Mouse (Mus musculus): ENCODE data around the gene Gm11273. TPM values are rescaled to one million over a fixed set of nuclear protein-coding genes. Genes with fewer than 3 reads are reported as not detected.

Gm11273 gene
- total RNA-seq, 2 experiments from 2014 or later = 180 to 200 TPM

Other genes starting within 250 kb of the Gm11273 start
- gene Gpx5, start 208.7 kb downstream of the Gm11273 start, total RNA-seq (2021) = not detected
- under 1 TPM in 1 of 2 experiments, not detected in 1; 0.27 TPM for gene Gpx6, start 189.3 kb downstream of the Gm11273 start, total RNA-seq (2021)
- gene Olfr1367, start 154.5 kb downstream of the Gm11273 start, total RNA-seq (2021) = not detected
- gene Zscan12, start 138.6 kb downstream of the Gm11273 start, total RNA-seq (2021) = 1 to 10 TPM; 7.7 to 9.5 TPM
- 10 to 100 TPM; 47.8 to 61.0 TPM for gene Zkscan3, start 98.7 kb downstream of the Gm11273 start, total RNA-seq (2021)
- gene Pgbd1, start 60.4 kb downstream of the Gm11273 start, total RNA-seq (2021) = under 1 TPM; 0.48 to 0.54 TPM
- 10 to 100 TPM; 28.9 to 37.3 TPM for gene Zscan26, start 47.7 kb downstream of the Gm11273 start, total RNA-seq (2021)
- 1 to 10 TPM; 1.1 to 1.4 TPM for gene Nkapl, start 32.9 kb downstream of the Gm11273 start, total RNA-seq (2021)
- 1 to 10 TPM; 2.4 to 3.4 TPM for gene Zkscan4, start 22.5 kb downstream of the Gm11273 start, total RNA-seq (2021)
- gene Gm10065, start 22.0 kb downstream of the Gm11273 start, total RNA-seq (2021) = not detected
- 10 to 100 TPM; 17.2 to 18.4 TPM for gene AK157302, start 6.2 kb downstream of the Gm11273 start, total RNA-seq (2021)
- gene Zkscan8, start 29.7 kb upstream of the Gm11273 start, total RNA-seq (2021) = 10 to 100 TPM; 16.8 to 24.6 TPM
- not detected for gene Olfr1366, start 41.4 kb upstream of the Gm11273 start, total RNA-seq (2021)
- gene Olfr1535, start 58.5 kb upstream of the Gm11273 start, total RNA-seq (2021) = not detected
- gene Olfr1364, start 80.3 kb upstream of the Gm11273 start, total RNA-seq (2021) = not detected
- not detected for gene Olfr1362, start 112.6 kb upstream of the Gm11273 start, total RNA-seq (2021)
- gene Olfr11, start 141.1 kb upstream of the Gm11273 start, total RNA-seq (2021) = not detected
- not detected for gene Olfr1361, start 162.0 kb upstream of the Gm11273 start, total RNA-seq (2021)
- gene Olfr1360, start 176.0 kb upstream of the Gm11273 start, total RNA-seq (2021) = not detected
- not detected for gene Olfr1359, start 196.7 kb upstream of the Gm11273 start, total RNA-seq (2021)
- gene Hist1h2bl, start 214.7 kb upstream of the Gm11273 start, total RNA-seq (2021) = 100 to 1,000 TPM; 284 to 352 TPM
- 100 to 1,000 TPM; 304 to 363 TPM for gene Hist1h2ai, start 215.0 kb upstream of the Gm11273 start, total RNA-seq (2021)
- gene Hist1h3h, start 216.2 kb upstream of the Gm11273 start, total RNA-seq (2021) = 100 to 1,000 TPM; 397 to 474 TPM
- 100 to 1,000 TPM in 1 of 2 experiments, 10 to 100 TPM in 1; 83.1 to 103 TPM for gene Hist1h2bm, start 220.6 kb upstream of the Gm11273 start, total RNA-seq (2021)
- gene Hist1h4j, start 233.6 kb upstream of the Gm11273 start, total RNA-seq (2021) = 10 to 100 TPM; 63.1 to 70.2 TPM
- gene Hist1h4k, start 249.1 kb upstream of the Gm11273 start, total RNA-seq (2021) = 100 to 1,000 TPM; 688 to 818 TPM